23 mouse cellular contexts compared by ENCODE assay signal in genomic region chr14:106387671-106388070, GRCm38 (mm10).
DNase-seq lines count a peak whose midpoint lies in the region; ATAC-seq and TF ChIP-seq lines count a peak whose summit lies in the region.
"Had no signal": no experiment of that assay in that cellular context is flagged by ENCODE, and none has a peak within 500 bp of the region (broad histone marks: within the 10 kb centered on the region; RNA-seq: fewer than 3 reads in every experiment).

No protein-coding gene starts in this region.

- TF ChIP-seq EP300 in heart, postnatal 0 days (IDR thresholded peaks at IDR 0.05; ENCODE audit: low read depth), result no peak

- WGBS in heart, embryonic 10.5 days, result 63% methylated on average over 3 of the region's 3 CpGs
- WGBS in heart, postnatal 0 days, result 23% methylated on average over 3 of the region's 3 CpGs

- no peak overlapping the region for H3K9ac ChIP-seq in heart, postnatal 0 days (replicated peaks; ENCODE audit: low read depth, low read length)
- H3K9ac ChIP-seq: embryonic facial prominence, embryonic 15.5 days; hindbrain, embryonic 13.5 days; liver, embryonic 14.5 days; lung, embryonic 14.5 days; midbrain, embryonic 13.5 days; neural tube, embryonic 12.5 days had no signal

- H3K4me2 ChIP-seq in heart, postnatal 0 days (ENCODE audit: low read depth, low read length), result no peak overlapping the region
- H3K4me2 ChIP-seq: embryonic facial prominence, embryonic 15.5 days; hindbrain, embryonic 13.5 days; lung, embryonic 14.5 days; midbrain, embryonic 13.5 days; neural tube, embryonic 12.5 days had no signal

- TF ChIP-seq CTCF in embryonic fibroblast, embryonic 13.5 days (IDR thresholded peaks at IDR 0.05; ENCODE audit: borderline replicate concordance, insufficient read depth, low read length), result no peak
- TF ChIP-seq CTCF in heart, postnatal 0 days (IDR thresholded peaks at IDR 0.05; ENCODE audit: low read depth), result no peak

- no peaks in the 10 kb centered on the region for H3K27me3 ChIP-seq in heart, embryonic 10.5 days (ENCODE audit: insufficient read depth, poor library complexity, severe bottlenecking)
- H3K27me3 ChIP-seq in heart, postnatal 0 days (ENCODE audit: control insufficient read depth, insufficient read depth, low read length), result no peaks in the 10 kb centered on the region
- H3K27me3 ChIP-seq: embryonic facial prominence, embryonic 15.5 days; hindbrain, embryonic 13.5 days; megakaryocyte, embryonic 14.5 days; midbrain, embryonic 13.5 days; neural tube, embryonic 12.5 days had no signal

- H3K27ac ChIP-seq in heart, embryonic 10.5 days, result no peak overlapping the region
- 0 out of 2 replicates have a peak overlapping the region, but pooled peaks have one; percentile 34 for H3K27ac ChIP-seq in embryonic fibroblast, embryonic 13.5 days (ENCODE audit: insufficient read depth, low read length)
- H3K27ac ChIP-seq in heart, postnatal 0 days (ENCODE audit: low read depth), result peak overlapping the region; percentile 25; the same call in 1 of the 2 replicates
- H3K27ac ChIP-seq: embryonic facial prominence, embryonic 15.5 days; forebrain, embryonic 10.5 days; hindbrain, embryonic 13.5 days; liver, embryonic 14.5 days; midbrain, embryonic 13.5 days; neural tube, embryonic 12.5 days had no signal

- no peak for TF ChIP-seq POLR2A in embryonic fibroblast, embryonic 13.5 days (IDR thresholded peaks at IDR 0.05; ENCODE audit: low read depth, low read length)

- no peak overlapping the region for H3K4me3 ChIP-seq in heart, embryonic 10.5 days
- no peak overlapping the region for H3K4me3 ChIP-seq in embryonic fibroblast, embryonic 13.5 days (ENCODE audit: insufficient read depth, low read length)
- H3K4me3 ChIP-seq in heart, postnatal 0 days (ENCODE audit: low read depth, low read length), result no peak overlapping the region
- H3K4me3 ChIP-seq: embryonic facial prominence, embryonic 15.5 days; forebrain, embryonic 10.5 days; hindbrain, embryonic 13.5 days; megakaryocyte, embryonic 14.5 days; midbrain, embryonic 13.5 days; neural tube, embryonic 12.5 days had no signal

- H3K36me3 ChIP-seq in heart, embryonic 10.5 days, result no peaks in the 10 kb centered on the region
- no peaks in the 10 kb centered on the region for H3K36me3 ChIP-seq in heart, postnatal 0 days (replicated peaks; ENCODE audit: control insufficient read depth, insufficient read depth, low read length)
- H3K36me3 ChIP-seq: embryonic facial prominence, embryonic 15.5 days; forebrain, embryonic 10.5 days; hindbrain, embryonic 13.5 days; midbrain, embryonic 13.5 days; neural tube, embryonic 12.5 days had no signal

- H3K4me1 ChIP-seq in heart, embryonic 10.5 days, result no peaks in the 10 kb centered on the region
- no peaks in the 10 kb centered on the region for H3K4me1 ChIP-seq in embryonic fibroblast, embryonic 13.5 days (ENCODE audit: control insufficient read depth, insufficient read depth, low read length)
- H3K4me1 ChIP-seq in heart, postnatal 0 days (ENCODE audit: control insufficient read depth, insufficient read depth), result no peaks in the 10 kb centered on the region
- H3K4me1 ChIP-seq: embryonic facial prominence, embryonic 15.5 days; forebrain, embryonic 10.5 days; hindbrain, embryonic 13.5 days; megakaryocyte, embryonic 14.5 days; midbrain, embryonic 13.5 days; neural tube, embryonic 12.5 days had no signal

- no peaks in the 10 kb centered on the region for H3K9me3 ChIP-seq in heart, embryonic 10.5 days
- no peaks in the 10 kb centered on the region for H3K9me3 ChIP-seq in heart, postnatal 0 days (replicated peaks; ENCODE audit: control insufficient read depth, low read length)
- H3K9me3 ChIP-seq: embryonic facial prominence, embryonic 15.5 days; forebrain, embryonic 10.5 days; hindbrain, embryonic 13.5 days; megakaryocyte, embryonic 14.5 days; midbrain, embryonic 13.5 days; neural tube, embryonic 12.5 days had no signal

- ATAC-seq in heart, postnatal 0 days (ENCODE audit: insufficient read depth, low read depth), result no peak
- ATAC-seq: forebrain, embryonic 16.5 days; midbrain, embryonic 13.5 days had no signal

- peak; percentile 7 for DNase-seq in adrenal gland, postnatal 10 days
- no peak for DNase-seq in adrenal gland, adult 2 months
- peak; percentile 52 to 77 for DNase-seq in heart, adult 18-20 months
- no peak for DNase-seq in heart, embryonic 10.5 days (ENCODE audit: low spot score)
- DNase-seq in heart, postnatal 0 days (ENCODE audit: low spot score), result no peak
- DNase-seq in adipocyte (ENCODE audit: low spot score), result no peak
- no peak for DNase-seq in c-Kit-positive CD71-positive TER-119-positive erythroid progenitor cells, embryonic 14.5 days (ENCODE audit: low spot score)
- DNase-seq: cerebellum, adult 2 months; cerebellum, postnatal 36 days; kidney, adult 11 months; layer of hippocampus, adult 9-11 months; right cerebral cortex, postnatal 25 days; thymus, postnatal 14 days had no signal

Comparison
In these comparisons a context has a peak if more than half of its experiments do, and no peak if none do; other contexts are left out.
1. DNase-seq: peak in adrenal gland, postnatal 10 days (single experiment) and heart, adult 18-20 months (2 of 2); none in adrenal gland, adult 2 months (single experiment), heart, embryonic 10.5 days (single experiment), heart, postnatal 0 days (single experiment), adipocyte (single experiment) and c-Kit-positive CD71-positive TER-119-positive erythroid progenitor cells, embryonic 14.5 days (single experiment).